Mouse (Mus musculus) embryonic facial prominence, embryonic 11.5 days (tissue): Measurements from ENCODE around the gene Klhl9. TPM values are rescaled to one million over a fixed set of nuclear protein-coding genes. Genes with fewer than 3 reads are reported as not detected.

Source experiments
- ATAC-seq: fragments of 200-750 bp; cut with Nextera tagmentation; replicated peaks from 2 replicates; pipeline ENCODE4 v1.8.0; 2017; ENCODE audit warnings: low read depth; ENCODE audit not compliant: insufficient number of reproducible peaks, low FRiP score, low TSS enrichment
- DNase-seq: peaks from one replicate; pipeline ENCODE4 v3.0.0-alpha.2; 2015; ENCODE audit warnings: low spot score
- H3K27ac ChIP-seq: fragments of 300-500 bp; sonication (generic); replicated peaks from 2 replicates; pipeline ENCODE4 v1.5.1; 2014; ENCODE audit warnings: mild to moderate bottlenecking, low read depth, low read length, control low read depth
- H3K27me3 ChIP-seq: fragments of 300-500 bp; sonication (generic); 2 replicates; pipeline ENCODE4 v1.6.1; 2014; ENCODE audit warnings: mild to moderate bottlenecking, low read length, moderate library complexity, mixed read lengths; ENCODE audit not compliant: control insufficient read depth, insufficient read depth
- H3K36me3 ChIP-seq: fragments of 300-500 bp; sonication (generic); replicated peaks from 2 replicates; pipeline ENCODE4 v1.6.1; 2014; ENCODE audit warnings: low read depth, mild to moderate bottlenecking, low read length, moderate library complexity, mixed read lengths; ENCODE audit not compliant: control insufficient read depth, insufficient read depth
- H3K4me1 ChIP-seq: fragments of 300-500 bp; sonication (generic); 2 replicates; pipeline ENCODE4 v1.6.1; 2014; ENCODE audit warnings: low read length, mixed read lengths; ENCODE audit not compliant: control insufficient read depth, insufficient read depth
- H3K4me2 ChIP-seq: fragments of 300-500 bp; sonication (generic); 2 replicates; pipeline ENCODE4 v1.6.1; 2014; ENCODE audit warnings: low read depth, mild to moderate bottlenecking, control low read depth, low read length, moderate library complexity
- H3K4me3 ChIP-seq: fragments of 300-500 bp; sonication (generic); 2 replicates; pipeline ENCODE4 v1.5.1; 2014; ENCODE audit warnings: low read depth, low read length, control low read depth
- H3K9ac ChIP-seq: fragments of 300-500 bp; sonication (generic); replicated peaks from 2 replicates; pipeline ENCODE4 v1.6.1; 2014; ENCODE audit warnings: mild to moderate bottlenecking, control low read depth, low read length
- H3K9me3 ChIP-seq: fragments of 300-500 bp; sonication (generic); replicated peaks from 2 replicates; pipeline ENCODE4 v1.6.1; 2016; ENCODE audit warnings: mild to moderate bottlenecking, low read length, inconsistent platforms, mixed read lengths; ENCODE audit not compliant: control insufficient read depth
- WGBS: fragments of 180-500 bp; shearing (Covaris S2); extraction: QIAGEN DNeasy Blood & Tissue Kit; methylation state at CpG from one replicate; pipeline ENCODE4 v1.1.7; 2014; 5-methylcytosine and 5-hydroxymethylcytosine counted together
- polyA plus RNA-seq: library from polyadenylated mRNA; unstranded; fragments of >200 nt; fragmentation: Nextera tagmentation; extraction: Ambion mirVana; gene quantifications from 2 replicates; pipeline ENCODE4 v1.2.1, GENCODE M21; 2014

Gene Klhl9
- polyA plus RNA-seq, 1 experiment from 2014 or later, result 180 TPM

- Histone ChIP-seq H3K27me3 (no peaks in the 10 kb centered on the region), H3K36me3 (no peaks in the 10 kb centered on the region), H3K9ac (no peak overlapping the region), H3K4me2 (no peak overlapping the region), H3K9me3 (no peaks in the 10 kb centered on the region), H3K4me1 (no peaks in the 10 kb centered on the region), H3K4me3 (no peak overlapping the region), H3K27ac (no peak overlapping the region)
- peak; percentile 82 for DNase-seq
- ATAC-seq, result no peak
- WGBS, result 4% methylated on average over 2 of the region's 2 CpGs
These were observed 16.2 kb upstream of the Klhl9 start for GRCm38 (mm10) chr4:88738480-88738879.

- H3K4me2 ChIP-seq, result no peak overlapping the region
- no peak overlapping the region for H3K27ac ChIP-seq
- no peak overlapping the region for H3K9ac ChIP-seq
- ATAC-seq (no peak), DNase-seq (peak; percentile 59)
- no peaks in the 10 kb centered on the region for H3K36me3 ChIP-seq
- no peak overlapping the region for H3K4me3 ChIP-seq
- H3K4me1 ChIP-seq, result no peaks in the 10 kb centered on the region
- no peaks in the 10 kb centered on the region for H3K9me3 ChIP-seq
- 3% methylated on average over 1 of the region's 1 CpGs for WGBS
- H3K27me3 ChIP-seq, result no peaks in the 10 kb centered on the region
These were observed 5.1 kb upstream of the Klhl9 start for GRCm38 (mm10) chr4:88727324-88727723.

GRCm38 (mm10) chr4:88726727-88727126, 4.5 kb upstream of the Klhl9 start:
- Histone ChIP-seq H3K4me2 (no peak overlapping the region), H3K27me3 (no peaks in the 10 kb centered on the region), H3K4me1 (no peaks in the 10 kb centered on the region), H3K27ac (no peak overlapping the region), H3K36me3 (no peaks in the 10 kb centered on the region), H3K9ac (no peak overlapping the region), H3K4me3 (no peak overlapping the region), H3K9me3 (no peaks in the 10 kb centered on the region)
- ATAC-seq (no peak), DNase-seq (no peak)
- WGBS, result 84% methylated on average over 6 of the region's 6 CpGs

GRCm38 (mm10) chr4:88723497-88724090, 1.3 kb upstream of the Klhl9 start:
- Histone ChIP-seq H3K4me3 (no peak overlapping the region), H3K9me3 (no peaks in the 10 kb centered on the region), H3K27me3 (no peaks in the 10 kb centered on the region), H3K4me2 (no peak overlapping the region), H3K27ac (no peak overlapping the region), H3K9ac (no peak overlapping the region), H3K36me3 (no peaks in the 10 kb centered on the region; the same call in 1 of the 2 replicates), H3K4me1 (no peaks in the 10 kb centered on the region)
- ATAC-seq (no peak), DNase-seq (peak; percentile 34)
- WGBS, result 55% methylated on average over 8 of the region's 8 CpGs

GRCm38 (mm10) chr4:88718715-88719114, 3.5 kb downstream of the Klhl9 start:
- Histone ChIP-seq H3K4me1 (no peaks in the 10 kb centered on the region), H3K36me3 (no peaks in the 10 kb centered on the region; the same call in none of the 2 replicates), H3K4me2 (peak overlapping the region; percentile 43), H3K4me3 (peak overlapping the region; percentile 24), H3K27ac (no peak overlapping the region), H3K9ac (no peak overlapping the region), H3K9me3 (no peaks in the 10 kb centered on the region), H3K27me3 (no peaks in the 10 kb centered on the region)
- ATAC-seq, result no peak
- no peak for DNase-seq
- WGBS, result 76% methylated on average over 1 of the region's 1 CpGs

- no peaks in the 10 kb centered on the region; the same call in 1 of the 2 replicates for H3K36me3 ChIP-seq
- ATAC-seq, result no peak
These were observed 7.2 kb downstream of the Klhl9 start for GRCm38 (mm10) chr4:88715059-88715458.

GRCm38 (mm10) chr4:88714281-88714680, 8.0 kb downstream of the Klhl9 start:
- no peaks in the 10 kb centered on the region for H3K4me1 ChIP-seq
- 89% methylated on average over 1 of the region's 1 CpGs for WGBS
- DNase-seq (no peak), ATAC-seq (no peak)
- H3K36me3 ChIP-seq, result no peaks in the 10 kb centered on the region; the same call in 1 of the 2 replicates
- no peak overlapping the region for H3K27ac ChIP-seq
- no peak overlapping the region for H3K9ac ChIP-seq
- H3K4me3 ChIP-seq, result no peak overlapping the region
- no peaks in the 10 kb centered on the region for H3K9me3 ChIP-seq
- H3K27me3 ChIP-seq, result no peaks in the 10 kb centered on the region
- no peak overlapping the region for H3K4me2 ChIP-seq

More at GRCm38 (mm10) chr4:88715059-88715458, 7.2 kb downstream of the Klhl9 start:
- Histone ChIP-seq H3K9me3 (no peaks in the 10 kb centered on the region), H3K27ac (no peak overlapping the region), H3K27me3 (no peaks in the 10 kb centered on the region), H3K9ac (no peak overlapping the region), H3K4me2 (no peak overlapping the region), H3K4me3 (no peak overlapping the region), H3K4me1 (no peaks in the 10 kb centered on the region)
- DNase-seq, result no peak

GRCm38 (mm10) chr4:88707128-88707826, 15.0 kb downstream of the Klhl9 start:
- H3K4me3 ChIP-seq, result no peak overlapping the region
- H3K9ac ChIP-seq, result no peak overlapping the region
- H3K36me3 ChIP-seq, result no peaks in the 10 kb centered on the region
- no peaks in the 10 kb centered on the region for H3K4me1 ChIP-seq
- no peak overlapping the region for H3K4me2 ChIP-seq
- no peak overlapping the region for H3K27ac ChIP-seq
- H3K9me3 ChIP-seq, result no peaks in the 10 kb centered on the region
- 91% methylated on average over 1 of the region's 1 CpGs for WGBS
- no peak for ATAC-seq
- DNase-seq, result no peak
- no peaks in the 10 kb centered on the region for H3K27me3 ChIP-seq
